Mouse (Mus musculus): Measurements from ENCODE around the gene Cdkl2.
A peak's percentile ranks its signal among the peaks of the same experiment; 100 is the strongest.

Cdkl2 gene

GRCm38 (mm10) chr5:91993061-91993460, 50.6 kb downstream of the Cdkl2 start:
- no peak for DNase-seq (ENCODE audit: low spot score in 2 of 2)

- DNase-seq (ENCODE audit: low spot score in 2 of 2) = no peak
These were observed 52.3 kb downstream of the Cdkl2 start for GRCm38 (mm10) chr5:91991191-91991937.

DNA sequence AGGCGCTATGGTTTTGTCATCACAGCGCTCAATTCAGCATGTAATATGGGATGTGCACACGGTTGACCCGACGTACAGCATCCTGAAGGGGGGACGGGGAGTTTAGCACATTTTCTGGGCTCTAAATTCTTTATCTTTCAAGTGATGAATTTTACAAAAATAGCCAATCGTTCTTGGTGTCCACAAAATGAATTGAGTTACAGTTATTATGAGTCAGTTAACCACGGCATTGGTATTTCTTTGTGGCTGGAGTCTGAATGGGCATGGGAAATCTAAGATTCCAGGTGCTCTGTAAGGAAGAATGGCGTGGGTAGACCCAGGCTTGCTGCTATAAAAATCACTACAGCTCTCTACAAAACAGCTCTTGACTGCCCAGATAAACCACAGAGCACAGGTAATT, 54.4 kb downstream of the Cdkl2 start:
- DNase-seq (ENCODE audit: low spot score in 2 of 2) = no peak

DNA sequence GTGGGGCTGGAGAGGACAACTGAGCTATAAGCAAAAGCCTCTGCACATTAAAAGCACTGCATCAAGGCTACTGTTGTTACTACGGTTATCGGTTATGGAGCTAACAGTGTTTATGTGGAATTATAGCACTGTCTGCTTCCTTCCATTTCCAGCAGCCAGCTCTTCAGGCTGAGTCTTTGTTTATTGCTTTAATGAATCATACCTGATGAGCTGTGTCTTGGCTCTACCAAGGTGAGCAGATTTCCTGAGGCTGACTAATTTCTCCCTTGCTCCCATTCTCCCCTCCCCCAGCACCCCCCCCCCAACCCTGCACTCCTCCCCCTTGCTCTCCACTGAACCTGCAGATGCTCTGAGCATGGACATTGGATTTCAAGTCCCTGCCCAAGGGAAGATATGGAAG, 55.9 kb downstream of the Cdkl2 start:
- DNase-seq (ENCODE audit: low spot score in 2 of 2) = no peak

GRCm38 (mm10) chr5:91987236-91987635, 56.4 kb downstream of the Cdkl2 start, which contains the start of gene Odaph:
Gene Odaph, plus strand, starts transcription at chr5:91987475.
- DNase-seq (ENCODE audit: low spot score in 2 of 2) = no peak

GRCm38 (mm10) chr5:91985721-91986120, 58.0 kb downstream of the Cdkl2 start:
- DNase-seq (ENCODE audit: low spot score in 2 of 2) = no peak

GRCm38 (mm10) chr5:91983490-91983889, 60.2 kb downstream of the Cdkl2 start:
- DNase-seq (ENCODE audit: low spot score in 2 of 2) = no peak

DNA sequence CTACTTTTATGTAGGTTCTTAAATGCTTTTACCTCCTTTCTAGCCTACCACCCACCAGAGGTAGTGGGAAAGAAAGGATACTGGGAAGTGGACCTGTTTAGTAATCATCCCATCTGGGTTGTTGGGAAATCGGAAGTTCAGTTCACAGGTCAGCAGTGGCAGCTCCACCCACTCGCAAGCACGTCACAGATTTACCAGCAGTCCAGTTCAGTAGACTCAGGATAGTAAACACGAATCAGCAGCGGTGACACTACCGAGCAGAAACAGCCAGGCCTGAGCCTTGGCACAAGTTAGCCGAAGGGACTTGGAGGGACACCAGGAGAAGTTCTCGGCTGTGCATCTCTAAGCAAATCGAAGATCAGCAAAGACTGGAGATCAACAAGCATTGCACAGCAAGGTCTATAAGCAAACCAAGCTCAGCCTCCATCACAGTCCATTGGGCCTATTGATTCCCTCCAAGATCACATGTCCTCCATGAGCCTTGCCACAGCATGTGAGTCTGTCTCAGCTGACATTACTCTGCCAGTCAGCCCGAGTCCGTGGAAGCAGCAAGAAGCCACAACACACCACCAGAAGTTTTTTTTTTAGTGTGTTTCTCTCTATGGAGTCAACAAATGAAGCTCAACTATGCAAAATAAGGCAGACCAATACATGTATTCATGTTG, 62.4 kb downstream of the Cdkl2 start:
- no peak for DNase-seq (ENCODE audit: low spot score in 2 of 2)

GRCm38 (mm10) chr5:91977397-91977770, 66.3 kb downstream of the Cdkl2 start:
- DNase-seq (ENCODE audit: low spot score in 2 of 2) = no peak

DNA sequence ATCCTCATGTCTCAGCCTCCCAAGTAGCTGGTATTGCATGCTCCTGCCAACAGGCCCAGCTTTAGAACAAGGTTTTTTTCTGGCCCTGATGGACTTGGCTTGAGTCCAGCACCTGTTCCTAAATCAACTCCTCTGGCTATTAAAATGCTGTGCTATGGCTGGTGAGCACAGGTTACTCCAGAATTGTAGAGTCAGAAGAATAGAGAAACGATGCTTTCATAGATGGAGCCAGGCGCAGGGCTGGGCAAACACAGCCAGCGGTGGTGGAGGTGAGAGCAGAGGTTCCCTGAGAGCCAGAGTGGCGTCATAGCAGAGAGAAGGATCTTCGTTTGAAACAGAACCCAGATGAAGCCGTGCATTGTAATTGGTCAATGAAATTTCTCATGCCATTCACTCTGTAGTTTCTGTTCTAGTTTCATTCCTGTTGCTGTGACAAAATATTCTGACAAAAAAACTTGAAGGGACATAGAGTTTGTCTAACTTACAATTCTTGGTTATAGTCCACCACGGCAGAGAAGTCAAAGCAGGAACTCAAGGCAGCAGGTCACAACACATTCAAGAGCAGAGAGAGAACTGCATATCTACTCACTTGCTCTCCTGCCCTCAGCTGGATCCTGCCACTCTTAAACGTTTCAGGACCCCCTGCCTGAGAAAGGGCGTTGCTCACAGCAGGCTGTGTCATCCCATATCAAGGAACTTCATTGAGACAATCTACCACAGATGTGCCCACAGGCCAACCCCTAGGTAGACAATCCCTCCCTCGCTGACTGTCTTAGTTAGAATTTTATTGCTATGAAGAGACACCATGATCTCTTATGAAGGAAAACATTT, 66.9 kb downstream of the Cdkl2 start:
- DNase-seq (ENCODE audit: low spot score in 2 of 2) = no peak

- no peak for DNase-seq (ENCODE audit: low spot score in 2 of 2)
These were observed 67.9 kb downstream of the Cdkl2 start for GRCm38 (mm10) chr5:91975758-91976157.

- DNase-seq (ENCODE audit: low spot score in 2 of 2) = no peak
These were observed 69.7 kb downstream of the Cdkl2 start for GRCm38 (mm10) chr5:91974002-91974401.

DNA sequence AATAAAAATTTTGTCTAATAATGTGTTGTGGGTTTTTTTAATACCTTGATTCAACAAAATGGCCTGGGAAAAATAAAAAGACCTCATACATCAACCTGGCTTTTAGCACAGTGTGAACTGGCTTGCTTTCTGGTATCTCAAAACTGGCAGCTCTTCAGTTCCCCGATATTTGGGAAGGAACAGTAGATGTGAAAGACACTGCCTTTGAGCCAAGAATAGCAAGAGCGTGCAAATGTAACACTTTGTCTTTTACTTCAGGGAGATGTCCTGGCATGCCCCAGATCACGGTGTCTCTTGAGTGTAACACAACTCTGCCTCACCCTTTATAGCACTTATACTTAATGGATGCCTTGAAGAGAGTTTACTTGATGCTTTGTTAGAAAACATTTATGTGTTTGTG, 71.6 kb downstream of the Cdkl2 start:
- DNase-seq (ENCODE audit: low spot score in 2 of 2) = no peak

DNA sequence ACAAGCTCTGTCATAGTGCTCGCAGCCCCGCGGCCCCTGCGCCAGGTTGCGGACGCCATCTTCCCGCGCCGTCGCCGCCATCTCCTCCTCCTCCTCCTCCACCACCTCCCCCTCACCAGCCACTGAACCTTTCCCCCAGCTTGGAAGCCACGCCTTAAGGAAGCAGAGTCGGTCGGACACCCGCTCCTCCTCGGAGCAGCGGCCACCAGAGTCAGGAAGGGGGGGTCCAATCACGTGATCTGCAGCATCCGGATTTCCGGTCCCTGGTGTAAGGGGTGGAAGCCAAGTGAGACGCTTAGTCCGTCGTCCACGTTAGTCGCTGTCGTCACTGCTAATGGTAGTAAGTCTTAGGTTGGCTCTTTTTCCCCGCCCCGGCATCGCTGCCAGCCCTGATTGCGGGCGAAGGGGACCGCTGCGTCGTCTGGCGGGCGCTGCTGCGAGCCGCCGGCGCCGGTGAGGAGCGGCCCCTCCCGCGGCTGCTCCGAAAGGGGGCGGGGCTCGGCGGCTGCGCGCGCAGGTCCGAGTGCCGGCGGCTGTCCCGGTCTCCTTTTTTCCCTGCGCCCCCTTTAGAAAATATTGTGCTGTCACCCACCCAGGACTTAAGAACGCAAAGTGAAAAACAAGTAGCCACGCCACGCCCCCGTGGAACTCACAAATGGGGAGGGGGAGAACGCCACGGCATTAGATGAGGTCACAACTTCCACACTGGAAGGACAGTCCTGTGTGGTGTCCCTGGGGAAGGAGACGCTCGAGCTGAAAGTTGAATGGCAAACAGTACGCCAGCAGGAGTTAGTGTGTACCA, 80.8 kb downstream of the Cdkl2 start, which contains the start of gene Rchy1:
TSS of gene Rchy1 (minus strand) at position 430 of the 802 bp plus-strand sequence.
- peak; percentile 83 to 88 for DNase-seq (ENCODE audit: low spot score in 2 of 2)

DNA sequence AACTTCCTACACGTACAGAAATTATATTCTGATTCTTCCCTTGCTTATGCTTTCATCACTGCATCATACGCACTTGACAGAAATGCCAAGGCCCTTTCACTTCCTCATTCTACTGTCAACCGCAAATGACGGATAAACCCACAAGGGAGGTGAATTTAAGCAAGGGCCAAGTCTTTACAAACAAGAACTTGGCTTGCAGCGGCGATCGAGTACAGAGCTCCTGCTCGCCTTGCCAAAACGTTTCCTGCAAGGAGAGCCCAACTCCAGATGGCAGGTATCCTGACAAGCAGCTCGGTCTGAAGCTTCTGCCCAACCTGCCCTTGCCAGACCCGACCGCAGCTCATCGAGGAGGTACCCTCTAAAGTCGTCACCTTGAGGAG, 81.4 kb downstream of the Cdkl2 start:
- no peak for DNase-seq (ENCODE audit: low spot score in 2 of 2)

- no peak for DNase-seq (ENCODE audit: low spot score in 2 of 2)
These were observed 82.3 kb downstream of the Cdkl2 start for GRCm38 (mm10) chr5:91961370-91961769.

- DNase-seq (ENCODE audit: low spot score in 2 of 2) = no peak
These were observed 83.0 kb downstream of the Cdkl2 start for GRCm38 (mm10) chr5:91960606-91961254.

DNA sequence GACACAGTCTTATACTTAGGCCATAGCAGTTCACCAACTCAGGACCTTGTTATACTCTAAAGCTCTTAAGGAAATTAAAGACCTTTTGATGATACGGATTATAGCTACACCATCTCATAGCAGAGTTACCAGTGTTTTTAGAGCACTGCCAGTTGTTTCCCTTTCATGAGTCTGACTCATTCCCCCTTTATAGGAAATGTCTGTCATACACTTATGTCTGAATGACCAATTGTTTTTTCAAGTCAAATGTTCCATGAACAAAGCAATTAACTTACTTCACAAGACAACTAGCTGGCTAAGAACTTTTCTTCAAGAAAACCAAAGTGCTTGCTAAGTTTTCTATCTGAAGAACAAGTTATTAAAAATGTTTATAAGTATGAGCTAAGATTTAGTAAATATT, 83.7 kb downstream of the Cdkl2 start:
- no peak for DNase-seq (ENCODE audit: low spot score in 2 of 2)

GRCm38 (mm10) chr5:91959096-91959495, 84.6 kb downstream of the Cdkl2 start:
- DNase-seq (ENCODE audit: low spot score in 2 of 2) = no peak

DNA sequence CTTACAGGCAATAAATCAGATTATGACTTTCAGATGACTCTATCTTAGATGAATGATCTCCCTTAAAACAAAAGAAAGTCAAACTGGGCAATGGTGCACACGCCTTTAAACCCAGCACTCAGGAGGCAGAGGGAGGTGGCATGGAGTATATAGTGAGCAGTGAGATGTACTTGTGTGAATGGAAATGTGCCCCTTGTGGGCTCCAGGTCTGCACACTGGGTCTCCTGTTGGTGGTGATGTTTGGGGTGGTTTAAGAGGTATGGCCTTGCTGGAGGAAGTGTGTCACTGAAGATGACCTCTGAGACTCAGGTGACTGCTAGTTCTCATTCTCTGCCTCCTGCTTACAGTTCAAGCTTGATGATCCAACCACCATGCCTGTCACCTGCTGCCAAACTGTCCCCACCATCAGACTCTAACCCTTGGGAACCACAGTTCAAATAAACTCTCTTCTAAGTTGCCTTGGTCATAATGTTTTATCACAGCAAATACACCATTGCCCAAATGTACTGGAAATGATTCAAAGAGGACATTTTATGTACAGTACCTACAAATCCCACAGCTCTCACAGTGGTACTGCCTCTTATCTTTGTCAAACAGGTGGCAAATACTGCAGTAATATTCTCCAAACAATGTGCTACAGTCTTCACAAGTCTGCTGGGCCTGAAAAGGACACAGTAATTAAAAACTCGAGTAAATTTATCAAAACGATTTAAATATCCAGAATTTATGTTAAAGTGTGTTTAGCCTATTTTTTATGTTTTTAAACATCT, 86.5 kb downstream of the Cdkl2 start:
- no peak for DNase-seq (ENCODE audit: low spot score in 2 of 2)
